Mouse (Mus musculus): ENCODE measurements around the gene Lsm7. TPM values are rescaled to one million over a fixed set of nuclear protein-coding genes. Genes with fewer than 3 reads are reported as not detected.

The Lsm7 gene
- polyA plus RNA-seq (2015; fragmentation: Nextera tagmentation; extraction: Ambion mirVana): 254 and 281 TPM in 2 replicates

DNA sequence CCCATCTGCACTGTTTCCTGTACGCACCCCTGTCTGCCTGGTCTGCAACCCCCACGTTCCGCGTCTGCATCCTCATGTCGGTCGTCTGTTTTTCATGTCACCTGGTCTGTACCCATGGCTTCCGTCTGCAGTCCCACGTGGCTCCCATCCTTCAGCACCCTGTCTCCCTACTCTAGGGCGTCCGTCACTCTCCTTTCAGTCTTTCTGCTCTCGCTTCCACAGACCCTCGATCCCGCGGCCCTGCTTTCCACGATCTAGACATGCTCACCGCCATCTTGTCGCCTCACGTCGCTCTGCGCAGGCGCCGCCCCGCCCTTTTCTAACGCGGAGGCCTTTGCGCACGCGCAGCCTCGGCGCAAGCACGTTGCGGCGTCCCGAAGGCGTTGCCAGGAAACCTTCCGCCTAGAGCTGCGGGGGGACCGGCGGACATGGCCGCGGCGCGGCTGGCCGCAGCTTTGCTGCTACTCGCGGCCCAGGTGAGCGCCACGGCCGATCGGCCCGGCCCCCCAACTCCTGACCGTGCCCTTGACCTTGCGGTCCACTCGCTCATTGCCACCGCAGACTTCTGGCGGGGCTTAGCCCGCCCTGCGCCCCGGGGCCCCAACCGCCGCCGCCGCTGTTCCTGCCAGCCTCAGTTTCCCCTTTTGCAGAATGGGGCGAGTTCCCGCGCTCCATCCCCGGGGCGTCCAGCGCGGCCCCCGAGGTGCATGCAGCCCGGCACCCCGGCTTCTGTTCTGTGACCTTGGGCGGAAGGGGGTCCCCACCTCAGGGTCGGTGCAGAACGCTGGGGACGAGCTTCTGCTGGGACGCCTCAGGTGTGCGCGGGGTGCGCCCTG lies at the start of gene Lsm7, which contains the start of gene Sppl2b:
Gene Lsm7, minus strand, starts transcription at position 297 of the 836 bp plus-strand sequence.
Gene Sppl2b, plus strand, starts transcription at position 363 of the 836 bp plus-strand sequence.
- H3K36me3 ChIP-seq: peaks cover 20% of the 10 kb centered on the region
- peak within 1 kb of the TSS; percentile 79 for H3K9ac ChIP-seq
- H3K27ac ChIP-seq: no peak within 1 kb of the TSS
- no peaks in the 10 kb centered on the region for H3K9me3 ChIP-seq
- ATAC-seq (ENCODE audit: borderline replicate concordance, extremely low read depth, low FRiP score, low TSS enrichment): peak; percentile 74
- H3K27me3 ChIP-seq: no peaks in the 10 kb centered on the region
- peak within 1 kb of the TSS; percentile 78 for H3K4me3 ChIP-seq
- H3K4me1 ChIP-seq: peaks cover 43% of the 10 kb centered on the region
- under 1% methylated on average over 81 of the region's 81 CpGs for WGBS
- H3K4me2 ChIP-seq: peak within 1 kb of the TSS; percentile 99

DNA sequence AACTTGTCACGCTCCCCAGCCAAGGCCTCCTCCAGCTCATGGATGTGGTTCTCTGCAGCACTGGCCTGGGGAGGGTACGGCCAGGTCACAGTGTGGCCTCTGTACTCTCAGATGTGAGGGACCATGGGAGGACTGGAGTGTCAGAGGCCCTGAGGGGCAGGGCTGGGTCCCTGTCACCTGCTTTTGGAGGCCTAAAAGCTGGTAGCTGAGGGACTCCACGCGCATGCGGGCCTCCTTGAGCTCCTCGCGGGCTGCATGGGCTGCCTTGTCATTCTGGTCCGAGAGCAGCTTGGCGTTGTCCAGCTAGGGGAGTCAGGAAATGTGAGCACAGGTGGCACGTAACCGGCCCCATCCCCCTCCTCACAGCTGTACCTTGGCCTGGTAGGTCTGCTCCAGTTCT lies 49.7 kb upstream of the Lsm7 start:
- 88% methylated on average over 11 of the region's 11 CpGs for WGBS
- H3K4me1 ChIP-seq: peaks cover 10% of the 10 kb centered on the region
- no peak overlapping the region for H3K9ac ChIP-seq
- ATAC-seq (ENCODE audit: borderline replicate concordance, extremely low read depth, low FRiP score, low TSS enrichment): no peak
- no peak overlapping the region for H3K27ac ChIP-seq
- no peak overlapping the region for H3K4me3 ChIP-seq
- no peaks in the 10 kb centered on the region for H3K9me3 ChIP-seq
- no peaks in the 10 kb centered on the region for H3K27me3 ChIP-seq
- no peak overlapping the region for H3K4me2 ChIP-seq
- H3K36me3 ChIP-seq: peaks cover 62% of the 10 kb centered on the region

- 77% methylated on average over 28 of the region's 28 CpGs for WGBS
- ATAC-seq (ENCODE audit: borderline replicate concordance, extremely low read depth, low FRiP score, low TSS enrichment): no peak
- H3K4me2 ChIP-seq: no peak overlapping the region
- no peak overlapping the region for H3K9ac ChIP-seq
- no peaks in the 10 kb centered on the region for H3K27me3 ChIP-seq
- peaks cover 58% of the 10 kb centered on the region for H3K36me3 ChIP-seq
- H3K27ac ChIP-seq: no peak overlapping the region
- no peak overlapping the region for H3K4me3 ChIP-seq
- H3K9me3 ChIP-seq: no peaks in the 10 kb centered on the region
- H3K4me1 ChIP-seq: peaks cover 15% of the 10 kb centered on the region
These were observed 49.1 kb upstream of the Lsm7 start for GRCm38 (mm10) chr10:80904004-80904693.

- H3K9me3 ChIP-seq: no peaks in the 10 kb centered on the region
- 87% methylated on average over 10 of the region's 10 CpGs for WGBS
These were observed 48.3 kb upstream of the Lsm7 start for GRCm38 (mm10) chr10:80903282-80903681.

GRCm38 (mm10) chr10:80902273-80902940 lies 47.4 kb upstream of the Lsm7 start:
- peaks cover 56% of the 10 kb centered on the region for H3K36me3 ChIP-seq
- H3K27me3 ChIP-seq: no peaks in the 10 kb centered on the region
- ATAC-seq (ENCODE audit: borderline replicate concordance, extremely low read depth, low FRiP score, low TSS enrichment): no peak
- no peak overlapping the region for H3K4me2 ChIP-seq
- H3K4me3 ChIP-seq: no peak overlapping the region
- H3K9me3 ChIP-seq: no peaks in the 10 kb centered on the region
- 89% methylated on average over 9 of the region's 9 CpGs for WGBS
- no peak overlapping the region for H3K27ac ChIP-seq
- no peak overlapping the region for H3K9ac ChIP-seq
- H3K4me1 ChIP-seq: peaks cover 15% of the 10 kb centered on the region

More at GRCm38 (mm10) chr10:80903282-80903681, 48.3 kb upstream of the Lsm7 start:
- H3K9ac ChIP-seq: no peak overlapping the region
- no peak overlapping the region for H3K4me3 ChIP-seq
- H3K27me3 ChIP-seq: no peaks in the 10 kb centered on the region
- no peak overlapping the region for H3K4me2 ChIP-seq
- no peak overlapping the region for H3K27ac ChIP-seq
- H3K36me3 ChIP-seq: peaks cover 57% of the 10 kb centered on the region
- H3K4me1 ChIP-seq: peaks cover 15% of the 10 kb centered on the region
- ATAC-seq (ENCODE audit: borderline replicate concordance, extremely low read depth, low FRiP score, low TSS enrichment): no peak

DNA sequence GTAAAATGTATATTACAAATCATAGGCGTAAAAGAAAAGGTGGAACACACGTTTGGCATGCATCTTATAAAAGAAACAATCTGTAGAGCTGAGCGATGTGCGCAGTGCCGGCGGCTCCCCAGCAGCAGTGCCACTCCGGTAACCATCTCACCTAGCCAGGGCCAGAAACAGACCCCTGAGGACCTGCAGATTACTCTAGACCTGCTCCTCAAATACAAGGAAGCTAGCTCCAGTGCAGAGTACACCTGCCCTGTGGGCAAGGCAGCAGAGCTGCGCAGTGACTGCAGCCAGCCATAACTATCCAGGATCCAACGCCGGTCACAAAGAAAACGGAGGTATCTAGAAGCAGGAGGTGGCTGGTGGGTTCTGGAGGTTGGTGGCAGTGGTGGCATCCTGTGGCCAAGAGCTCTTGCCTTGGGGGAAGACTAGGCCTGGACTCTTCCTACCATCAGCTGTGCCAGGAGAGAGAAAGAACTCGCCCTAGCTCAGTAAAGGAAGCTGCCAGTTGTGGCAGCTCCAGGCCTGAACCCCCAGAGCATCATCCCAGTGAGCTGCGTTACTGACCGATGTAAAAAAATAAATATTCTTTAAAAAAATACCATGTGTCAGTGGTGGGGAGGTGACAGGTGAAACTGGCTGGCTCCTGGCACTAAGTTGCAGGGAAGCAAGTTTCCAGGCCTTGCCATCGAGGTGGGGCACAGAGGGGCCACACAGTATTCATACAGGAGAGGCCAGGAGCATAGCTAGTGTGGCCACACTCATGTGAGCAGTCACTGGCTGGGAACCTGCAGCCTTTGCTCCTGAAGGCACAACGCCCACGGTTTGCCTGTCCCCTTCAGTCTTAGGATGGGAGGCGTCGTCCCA lies 46.6 kb upstream of the Lsm7 start:
- peaks cover 52% of the 10 kb centered on the region for H3K36me3 ChIP-seq
- H3K9me3 ChIP-seq: no peaks in the 10 kb centered on the region
- no peak overlapping the region; the same call in 1 of the 2 replicates for H3K9ac ChIP-seq
- no peaks in the 10 kb centered on the region for H3K27me3 ChIP-seq
- no peak overlapping the region for H3K4me3 ChIP-seq
- 84% methylated on average over 19 of the region's 19 CpGs for WGBS
- peak overlapping the region; percentile 39 for H3K4me2 ChIP-seq
- H3K27ac ChIP-seq: 0 out of 2 replicates have a peak overlapping the region, but pooled peaks have one; percentile 1
- peaks cover 15% of the 10 kb centered on the region for H3K4me1 ChIP-seq
- ATAC-seq (ENCODE audit: borderline replicate concordance, extremely low read depth, low FRiP score, low TSS enrichment): no peak

- H3K36me3 ChIP-seq: peaks cover 45% of the 10 kb centered on the region
- under 1% methylated on average over 72 of the region's 72 CpGs for WGBS
These were observed 45.6 kb upstream of the Lsm7 start, which contains the start of gene Timm13 for GRCm38 (mm10) chr10:80900318-80901247. TSS of gene Timm13 (minus strand) at chr10:80900969.

DNA sequence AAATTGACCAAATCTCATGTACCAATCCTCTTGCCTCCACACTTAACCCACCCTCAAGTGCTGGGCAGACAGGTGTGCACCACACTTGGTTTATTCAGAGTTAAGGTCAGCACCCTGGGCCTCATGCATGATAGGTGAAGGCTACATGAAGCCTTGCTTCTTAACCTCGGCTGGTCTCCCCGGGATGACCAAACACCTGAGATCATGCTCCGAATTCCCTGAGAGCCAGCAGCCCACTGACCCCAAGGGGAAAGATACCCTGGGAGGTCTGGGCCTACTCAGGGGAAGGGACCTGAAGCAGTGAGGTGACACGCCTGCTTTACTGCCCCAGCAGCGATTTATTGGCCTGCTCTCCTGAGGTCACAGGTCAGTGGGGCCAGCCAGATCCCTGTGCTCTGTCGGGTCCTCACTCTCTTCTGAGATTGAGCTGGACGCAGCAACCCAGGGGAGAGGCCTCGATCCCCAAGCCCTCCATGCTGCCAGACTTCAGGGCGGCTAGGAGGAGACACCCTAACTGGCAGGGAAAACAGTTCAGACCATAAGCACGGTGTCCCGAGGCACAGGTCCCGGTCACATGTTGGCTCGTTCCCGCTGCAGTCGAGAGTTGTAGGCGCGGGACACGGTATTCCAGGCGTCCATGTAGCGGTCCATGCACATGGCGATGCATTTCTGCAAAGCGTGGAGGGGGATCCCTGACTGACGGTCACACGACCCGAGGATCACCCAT lies 44.7 kb upstream of the Lsm7 start:
- Histone ChIP-seq H3K9ac (peak overlapping the region; percentile 77), H3K36me3 (peaks cover 39% of the 10 kb centered on the region), H3K27ac (no peak overlapping the region), H3K27me3 (no peaks in the 10 kb centered on the region), H3K4me3 (peak overlapping the region; percentile 72), H3K4me2 (peak overlapping the region; percentile 90), H3K4me1 (peaks cover 15% of the 10 kb centered on the region), H3K9me3 (no peaks in the 10 kb centered on the region)
- ATAC-seq (ENCODE audit: borderline replicate concordance, extremely low read depth, low FRiP score, low TSS enrichment): no peak; the same call in 1 of the 2 replicates
- WGBS: 11% methylated on average over 25 of the region's 25 CpGs

More at GRCm38 (mm10) chr10:80900318-80901247, 45.6 kb upstream of the Lsm7 start, which contains the start of gene Timm13:
- peak; percentile 94 for ATAC-seq (ENCODE audit: borderline replicate concordance, extremely low read depth, low FRiP score, low TSS enrichment)
- Histone ChIP-seq H3K9me3 (no peaks in the 10 kb centered on the region), H3K27me3 (no peaks in the 10 kb centered on the region), H3K4me1 (peaks cover 15% of the 10 kb centered on the region), H3K4me2 (peak within 1 kb of the TSS; percentile 90), H3K4me3 (peak within 1 kb of the TSS; percentile 72), H3K27ac (peak within 1 kb of the TSS; percentile 73), H3K9ac (peak within 1 kb of the TSS; percentile 77)

GRCm38 (mm10) chr10:80899074-80899473 lies 44.1 kb upstream of the Lsm7 start:
- Histone ChIP-seq H3K4me1 (peaks cover 15% of the 10 kb centered on the region), H3K9me3 (no peaks in the 10 kb centered on the region), H3K4me3 (peak overlapping the region; percentile 72; the same call in 1 of the 2 replicates), H3K27ac (no peak overlapping the region), H3K9ac (no peak overlapping the region), H3K36me3 (peaks cover 32% of the 10 kb centered on the region), H3K4me2 (peak overlapping the region; percentile 90; the same call in 1 of the 2 replicates), H3K27me3 (no peaks in the 10 kb centered on the region)
- no peak for ATAC-seq (ENCODE audit: borderline replicate concordance, extremely low read depth, low FRiP score, low TSS enrichment)
- 85% methylated on average over 8 of the region's 8 CpGs for WGBS

All from lung, embryonic 15.5 days (tissue).